Mouse (Mus musculus): Measurements from ENCODE around the gene Gper1. TPM values are rescaled to one million over a fixed set of nuclear protein-coding genes. Genes with fewer than 3 reads are reported as not detected.

Gper1 gene
- total RNA-seq, 2 experiments from 2014 or later: 2.3 to 2.7 TPM

GRCm38 (mm10) chr5:139445258-139445657 is 22.3 kb downstream of the Gper1 start:
- no peak for DNase-seq

GRCm38 (mm10) chr5:139448025-139448424 is 25.1 kb downstream of the Gper1 start:
- no peak for DNase-seq

- no peak for DNase-seq
Measured at GRCm38 (mm10) chr5:139449161-139449791, 26.3 kb downstream of the Gper1 start.

GRCm38 (mm10) chr5:139449926-139450325 is 27.0 kb downstream of the Gper1 start:
- no peak for DNase-seq

GRCm38 (mm10) chr5:139453031-139453430 is 30.1 kb downstream of the Gper1 start:
- DNase-seq: no peak

- DNase-seq: no peak
Measured at GRCm38 (mm10) chr5:139455166-139455565, 32.2 kb downstream of the Gper1 start.

- DNase-seq: no peak
Measured at GRCm38 (mm10) chr5:139457241-139457640, 34.3 kb downstream of the Gper1 start.

- no peak for DNase-seq
Measured at GRCm38 (mm10) chr5:139459938-139460337, 37.0 kb downstream of the Gper1 start.

- DNase-seq: peak; percentile 99
Measured at GRCm38 (mm10) chr5:139460384-139461067, 37.6 kb downstream of the Gper1 start, which contains the start of gene 3110082I17Rik. 3110082I17Rik (minus strand) TSS chr5:139460527.

- DNase-seq: no peak
Measured at GRCm38 (mm10) chr5:139464874-139465273, 41.9 kb downstream of the Gper1 start.

- DNase-seq: no peak
Measured at GRCm38 (mm10) chr5:139466373-139466772, 43.4 kb downstream of the Gper1 start.

GRCm38 (mm10) chr5:139466801-139467200 is 43.9 kb downstream of the Gper1 start:
- DNase-seq: no peak

GRCm38 (mm10) chr5:139467998-139468397 is 45.0 kb downstream of the Gper1 start:
- DNase-seq: no peak

- DNase-seq: no peak
Measured at GRCm38 (mm10) chr5:139474741-139475140, 51.8 kb downstream of the Gper1 start.

Other genes starting within 250 kb of the Gper1 start
- gene Sun1, start 222.5 kb upstream of the Gper1 start, total RNA-seq (2021): 10 to 100 TPM; 42.7 to 52.4 TPM
- 10 to 100 TPM; 48.4 to 55.6 TPM for gene Get4, start 170.8 kb upstream of the Gper1 start, total RNA-seq (2021)
- gene Adap1, start 97.5 kb upstream of the Gper1 start, total RNA-seq (2021): 1 to 10 TPM; 2.2 to 2.6 TPM
- 10 to 100 TPM; 72.0 to 76.4 TPM for gene Cox19, start 71.7 kb upstream of the Gper1 start, total RNA-seq (2021)
- gene Cyp2w1, start 70.5 kb upstream of the Gper1 start, total RNA-seq (2021): not detected
- 10 to 100 TPM; 13.0 to 19.0 TPM for gene Gpr146, start 45.5 kb upstream of the Gper1 start, total RNA-seq (2021)
- gene C130050O18Rik, start 17.9 kb upstream of the Gper1 start, total RNA-seq (2021): 1 to 10 TPM; 1.0 to 1.5 TPM
- 10 to 100 TPM; 11.8 to 12.2 TPM for gene 3110082I17Rik, start 37.4 kb downstream of the Gper1 start, total RNA-seq (2021)
- 10 to 100 TPM; 10.0 to 11.7 TPM for gene Zfand2a, start 61.4 kb downstream of the Gper1 start, total RNA-seq (2021)
- not detected for gene Uncx, start 120.3 kb downstream of the Gper1 start, total RNA-seq (2021)

Measured in gastrocnemius, postnatal 10 days (tissue).